Mouse (Mus musculus) liver, embryonic 12.5 days (tissue): ENCODE measurements around the gene Thap4. TPM values are rescaled to one million over a fixed set of nuclear protein-coding genes. Genes with fewer than 3 reads are reported as not detected.

Source experiments
- ATAC-seq: fragments of 200-750 bp; cut with Nextera tagmentation; 2 replicates; pipeline ENCODE4 v1.8.0; 2017; ENCODE audit warnings: moderate number of reproducible peaks, mild to moderate bottlenecking, moderate library complexity
- H3K27ac ChIP-seq: fragments of 300-500 bp; sonication (generic); 2 replicates; pipeline ENCODE4 v1.5.1; 2016; ENCODE audit warnings: mild to moderate bottlenecking
- H3K27me3 ChIP-seq: fragments of 300-500 bp; sonication (generic); replicated peaks from 2 replicates; pipeline ENCODE4 v1.6.1; 2016; ENCODE audit warnings: mild to moderate bottlenecking, moderate library complexity
- H3K36me3 ChIP-seq: fragments of 300-500 bp; sonication (generic); 2 replicates; pipeline ENCODE4 v1.6.1; 2016; ENCODE audit warnings: mild to moderate bottlenecking, moderate library complexity
- H3K4me1 ChIP-seq: fragments of 300-500 bp; sonication (generic); 2 replicates; pipeline ENCODE4 v1.6.1; 2016
- H3K4me2 ChIP-seq: fragments of 300-500 bp; sonication (generic); 2 replicates; pipeline ENCODE4 v1.6.1; 2016; ENCODE audit warnings: mild to moderate bottlenecking, moderate library complexity
- H3K4me3 ChIP-seq: fragments of 300-500 bp; sonication (generic); 2 replicates; pipeline ENCODE4 v1.5.1; 2016; ENCODE audit warnings: mild to moderate bottlenecking, moderate library complexity
- H3K9ac ChIP-seq: fragments of 300-500 bp; sonication (generic); 2 replicates; pipeline ENCODE4 v1.6.1; 2016; ENCODE audit warnings: mild to moderate bottlenecking, moderate library complexity
- H3K9me3 ChIP-seq: fragments of 300-500 bp; sonication (generic); replicated peaks from 2 replicates; pipeline ENCODE4 v1.6.1; 2016; ENCODE audit warnings: mild to moderate bottlenecking, moderate library complexity
- WGBS: fragments of 180-500 bp; shearing (Covaris S2); methylation state at CpG from one replicate; pipeline ENCODE4 v1.1.7; 2016; ENCODE audit not compliant: insufficient replicate concordance; 5-methylcytosine and 5-hydroxymethylcytosine counted together
- polyA plus RNA-seq: library from polyadenylated mRNA; unstranded; fragments of >200 nt; fragmentation: Nextera tagmentation; extraction: Ambion mirVana; gene quantifications from 2 replicates; pipeline ENCODE4 v1.2.1, GENCODE M21; 2016

The Thap4 gene
- polyA plus RNA-seq, 1 experiment from 2014 or later: 22.2 TPM

DNA sequence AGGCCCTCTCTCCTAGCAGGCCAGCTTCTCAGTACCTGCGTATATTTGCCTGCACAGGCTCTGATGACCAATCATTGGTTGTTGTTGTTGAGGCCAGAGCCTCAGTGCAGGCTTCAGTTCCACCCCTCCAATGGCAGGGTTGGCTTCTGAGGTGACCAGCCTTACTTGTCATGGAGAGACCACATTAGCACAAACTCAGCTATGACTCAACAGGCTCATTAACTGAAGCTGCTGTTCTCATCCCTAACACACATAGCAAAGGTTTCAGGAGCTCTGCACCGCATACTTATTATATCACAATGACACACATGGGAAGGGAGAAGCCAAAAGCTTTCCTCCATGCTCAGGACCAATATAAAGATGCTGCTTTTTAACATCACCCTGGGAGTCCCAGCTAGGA lies 14.0 kb downstream of the Thap4 start:
- Histone ChIP-seq H3K4me1 (peaks cover 27% of the 10 kb centered on the region), H3K27ac (no peak overlapping the region), H3K4me3 (no peak overlapping the region), H3K9me3 (no peaks in the 10 kb centered on the region), H3K4me2 (no peak overlapping the region), H3K36me3 (peaks cover 14% of the 10 kb centered on the region), H3K9ac (no peak overlapping the region), H3K27me3 (no peaks in the 10 kb centered on the region)
- WGBS: 71% methylated on average over 2 of the region's 2 CpGs
- no peak for ATAC-seq

DNA sequence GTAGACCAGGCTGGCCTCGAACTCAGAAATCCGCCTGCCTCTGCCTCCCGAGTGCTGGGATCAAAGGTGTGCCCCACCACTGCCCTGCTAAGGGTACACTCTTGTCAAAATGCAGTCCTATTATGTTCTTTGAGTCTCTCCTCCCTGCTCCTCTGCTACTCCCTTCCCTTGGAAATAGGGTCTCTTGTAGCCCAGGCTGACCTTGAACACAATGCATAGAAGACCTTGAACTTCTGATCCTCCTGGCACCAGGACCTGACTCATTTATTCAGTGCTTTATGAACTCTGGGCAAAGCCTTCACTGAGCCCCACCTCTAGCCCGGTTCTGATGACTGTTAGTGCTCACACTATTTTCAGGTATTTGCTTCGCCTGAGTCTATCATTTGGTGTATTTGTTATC lies 17.0 kb downstream of the Thap4 start:
- Histone ChIP-seq H3K4me1 (peaks cover 24% of the 10 kb centered on the region), H3K4me2 (no peak overlapping the region), H3K9me3 (no peaks in the 10 kb centered on the region), H3K9ac (no peak overlapping the region), H3K36me3 (peaks cover 8% of the 10 kb centered on the region; the same call in 1 of the 2 replicates), H3K27ac (no peak overlapping the region), H3K4me3 (no peak overlapping the region), H3K27me3 (no peaks in the 10 kb centered on the region)
- 87% methylated on average over 5 of the region's 5 CpGs for WGBS
- no peak for ATAC-seq

DNA sequence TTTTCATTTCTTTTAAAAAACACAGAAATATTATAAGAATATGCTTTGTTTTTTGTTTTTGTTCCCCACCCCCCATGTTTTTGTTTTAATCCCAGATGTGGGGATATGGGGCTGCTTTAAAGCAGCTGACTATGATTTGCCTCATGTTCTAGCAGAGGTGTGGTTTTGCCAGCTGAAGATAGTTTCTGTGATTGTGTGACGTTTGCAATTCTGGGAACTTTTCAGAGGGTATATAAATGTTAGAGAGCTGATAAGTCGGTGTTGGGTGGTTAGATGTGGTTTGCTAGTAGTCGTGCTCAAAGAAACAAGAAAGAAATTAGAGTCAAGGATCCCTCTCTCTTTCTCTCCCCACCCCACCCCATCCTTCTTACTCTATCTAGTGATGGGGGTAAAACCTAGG lies 18.8 kb downstream of the Thap4 start:
- H3K27me3 ChIP-seq: no peaks in the 10 kb centered on the region
- peaks cover 8% of the 10 kb centered on the region; the same call in 1 of the 2 replicates for H3K36me3 ChIP-seq
- H3K9me3 ChIP-seq: no peaks in the 10 kb centered on the region
- 18% methylated on average over 3 of the region's 3 CpGs for WGBS
- H3K4me1 ChIP-seq: peaks cover 17% of the 10 kb centered on the region; the same call in 1 of the 2 replicates
- no peak for ATAC-seq
- H3K27ac ChIP-seq: no peak overlapping the region
- H3K4me3 ChIP-seq: no peak overlapping the region
- H3K9ac ChIP-seq: no peak overlapping the region
- no peak overlapping the region for H3K4me2 ChIP-seq

DNA sequence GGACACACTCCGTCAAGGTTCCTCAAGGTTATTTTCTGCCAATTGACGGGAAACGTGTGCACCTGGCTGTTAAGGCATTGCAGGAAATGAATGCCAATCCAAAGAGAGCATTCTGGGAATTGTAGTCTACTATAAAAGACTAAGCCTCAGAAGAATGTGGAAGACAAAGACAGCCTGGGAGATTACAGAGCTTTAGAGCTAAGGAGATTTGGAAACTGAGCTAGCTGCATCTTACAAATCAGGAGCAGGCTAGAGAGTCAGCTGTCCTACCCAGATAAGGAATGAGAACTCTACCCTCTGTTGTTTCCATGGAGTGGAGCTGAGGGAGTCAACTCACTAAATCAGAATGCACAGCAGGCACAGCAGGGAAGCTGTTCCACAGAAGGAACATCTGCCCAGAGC lies 22.8 kb downstream of the Thap4 start:
- ATAC-seq: no peak
- Histone ChIP-seq H3K4me1 (peaks cover 7% of the 10 kb centered on the region; the same call in 1 of the 2 replicates), H3K4me3 (no peak overlapping the region), H3K4me2 (no peak overlapping the region), H3K27ac (no peak overlapping the region), H3K27me3 (no peaks in the 10 kb centered on the region), H3K36me3 (0 out of 2 replicates have a peak, but pooled peaks cover 4% of the 10 kb centered on the region), H3K9me3 (no peaks in the 10 kb centered on the region), H3K9ac (no peak overlapping the region)
- WGBS: 52% methylated on average over 3 of the region's 3 CpGs

DNA sequence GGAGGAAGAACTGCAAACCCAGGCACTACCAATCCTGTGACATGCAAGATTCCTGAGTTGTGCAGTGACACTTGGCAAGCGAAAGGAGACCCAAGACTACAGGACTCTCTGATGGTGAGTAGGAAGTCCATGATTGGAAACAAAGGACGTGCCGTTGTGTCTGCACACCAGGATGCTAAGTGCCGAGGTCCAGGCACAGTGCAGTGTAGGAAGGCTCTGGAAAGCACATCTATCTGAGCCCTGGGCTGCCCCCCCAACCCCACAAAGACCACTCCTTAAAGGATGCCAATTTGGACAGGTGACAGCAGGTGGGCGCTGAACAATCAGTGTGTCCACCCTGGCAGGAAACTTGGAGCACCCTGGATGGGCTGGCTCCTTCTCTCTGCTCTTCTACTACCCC lies 23.6 kb downstream of the Thap4 start:
- Histone ChIP-seq H3K9me3 (no peaks in the 10 kb centered on the region), H3K4me3 (no peak overlapping the region), H3K36me3 (0 out of 2 replicates have a peak, but pooled peaks cover 4% of the 10 kb centered on the region), H3K27ac (no peak overlapping the region), H3K9ac (no peak overlapping the region), H3K27me3 (no peaks in the 10 kb centered on the region), H3K4me2 (no peak overlapping the region), H3K4me1 (peaks cover 7% of the 10 kb centered on the region; the same call in 1 of the 2 replicates)
- WGBS: 79% methylated on average over 5 of the region's 5 CpGs
- ATAC-seq: no peak

DNA sequence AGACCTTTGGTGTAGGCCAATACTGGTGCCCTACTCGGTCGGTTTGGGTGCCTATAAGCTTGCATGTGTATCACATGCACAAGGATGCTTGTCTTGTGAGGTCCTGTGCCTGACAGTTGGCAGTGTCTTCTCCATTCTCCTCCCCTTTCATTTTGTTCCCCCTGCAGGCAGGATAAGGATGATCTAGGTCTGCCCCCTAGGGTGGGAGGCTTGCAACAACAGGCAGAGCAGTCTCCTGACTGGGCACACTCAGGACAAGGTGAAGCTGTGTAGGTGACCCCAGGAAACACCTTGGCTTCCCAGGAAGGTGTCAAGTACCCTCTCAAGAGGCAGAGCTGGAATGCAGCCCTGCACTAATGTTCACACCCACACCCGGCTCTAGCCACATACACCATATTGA lies 27.7 kb downstream of the Thap4 start:
- ATAC-seq: peak; percentile 46; the same call in 1 of the 2 replicates
- Histone ChIP-seq H3K4me2 (no peak overlapping the region), H3K27me3 (no peaks in the 10 kb centered on the region), H3K27ac (no peak overlapping the region), H3K9me3 (no peaks in the 10 kb centered on the region), H3K9ac (no peak overlapping the region), H3K36me3 (peaks cover 20% of the 10 kb centered on the region), H3K4me3 (no peak overlapping the region), H3K4me1 (peaks cover 4% of the 10 kb centered on the region; the same call in 1 of the 2 replicates)
- 48% methylated on average over 3 of the region's 3 CpGs for WGBS

DNA sequence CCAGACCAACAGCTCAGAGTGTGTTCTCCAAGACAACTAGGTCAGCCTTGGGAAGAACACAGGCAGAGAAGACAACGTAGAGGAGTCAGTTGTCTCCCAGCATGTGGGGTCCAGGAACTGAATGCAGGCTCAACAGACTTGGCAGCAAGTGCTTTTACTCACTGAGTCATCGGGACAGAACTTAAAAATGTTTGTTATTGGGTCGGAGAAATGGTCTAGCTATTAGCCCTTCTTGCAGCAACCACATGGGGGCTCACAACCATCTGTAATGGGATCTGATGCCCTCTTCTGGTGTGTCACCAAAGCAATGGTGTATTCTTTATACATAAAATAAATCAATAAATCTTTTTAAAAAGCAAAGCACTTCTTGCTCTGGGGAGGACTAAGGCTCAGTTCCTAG lies 28.5 kb downstream of the Thap4 start:
- Histone ChIP-seq H3K4me2 (no peak overlapping the region), H3K27ac (no peak overlapping the region), H3K4me1 (no peaks in the 10 kb centered on the region), H3K4me3 (no peak overlapping the region), H3K27me3 (no peaks in the 10 kb centered on the region), H3K9ac (no peak overlapping the region), H3K9me3 (no peaks in the 10 kb centered on the region), H3K36me3 (peaks cover 20% of the 10 kb centered on the region)
- 83% methylated on average over 3 of the region's 3 CpGs for WGBS
- ATAC-seq: no peak

DNA sequence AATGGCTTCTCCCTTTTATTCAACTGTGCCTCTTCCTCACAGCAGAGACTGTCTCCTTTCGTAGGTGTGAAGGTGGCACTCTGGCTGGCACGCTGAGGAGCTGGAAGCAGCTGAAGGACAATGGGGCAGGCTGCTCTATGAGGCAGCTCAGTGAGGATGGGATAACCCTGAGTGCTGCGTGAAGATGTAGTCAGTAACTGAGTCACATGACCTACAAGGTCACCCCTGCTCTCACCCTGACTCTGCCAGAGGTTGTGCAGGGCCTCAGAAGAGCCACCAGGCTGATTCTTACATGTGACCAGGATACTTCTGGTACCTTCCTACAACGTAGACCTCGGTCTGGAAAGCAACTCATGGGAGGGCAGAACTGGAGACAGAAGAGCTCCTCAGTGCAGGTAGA lies 29.0 kb downstream of the Thap4 start:
- H3K9me3 ChIP-seq: no peaks in the 10 kb centered on the region
- H3K4me2 ChIP-seq: no peak overlapping the region
- H3K4me3 ChIP-seq: no peak overlapping the region
- H3K27me3 ChIP-seq: no peaks in the 10 kb centered on the region
- no peaks in the 10 kb centered on the region for H3K4me1 ChIP-seq
- no peak overlapping the region for H3K9ac ChIP-seq
- peaks cover 21% of the 10 kb centered on the region for H3K36me3 ChIP-seq
- 78% methylated on average over 5 of the region's 5 CpGs for WGBS
- ATAC-seq: no peak
- H3K27ac ChIP-seq: no peak overlapping the region

DNA sequence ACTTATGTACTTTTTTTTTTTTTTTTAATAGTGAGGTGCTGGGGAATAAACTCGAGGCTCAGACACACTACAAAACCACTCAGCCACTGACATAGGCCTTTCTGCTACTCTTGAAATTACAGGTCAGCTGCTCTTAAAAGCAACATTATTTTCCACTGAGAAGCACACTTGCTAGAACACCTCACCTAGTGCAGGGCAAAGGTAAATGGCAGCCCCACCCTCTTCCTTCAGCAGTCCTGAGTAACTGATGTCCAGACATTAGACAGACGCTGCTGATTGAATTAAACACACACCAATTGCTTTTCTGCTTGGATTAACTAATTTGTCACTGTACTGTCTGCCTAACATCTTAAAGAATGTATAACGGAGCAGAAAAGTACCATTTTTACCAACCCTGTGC lies 30.0 kb downstream of the Thap4 start:
- H3K36me3 ChIP-seq: peaks cover 24% of the 10 kb centered on the region
- no peaks in the 10 kb centered on the region for H3K27me3 ChIP-seq
- no peak overlapping the region for H3K4me2 ChIP-seq
- H3K9ac ChIP-seq: no peak overlapping the region
- no peak for ATAC-seq
- H3K9me3 ChIP-seq: no peaks in the 10 kb centered on the region
- WGBS: 76% methylated on average over 3 of the region's 3 CpGs
- no peak overlapping the region for H3K27ac ChIP-seq
- no peak overlapping the region for H3K4me3 ChIP-seq
- H3K4me1 ChIP-seq: no peaks in the 10 kb centered on the region

DNA sequence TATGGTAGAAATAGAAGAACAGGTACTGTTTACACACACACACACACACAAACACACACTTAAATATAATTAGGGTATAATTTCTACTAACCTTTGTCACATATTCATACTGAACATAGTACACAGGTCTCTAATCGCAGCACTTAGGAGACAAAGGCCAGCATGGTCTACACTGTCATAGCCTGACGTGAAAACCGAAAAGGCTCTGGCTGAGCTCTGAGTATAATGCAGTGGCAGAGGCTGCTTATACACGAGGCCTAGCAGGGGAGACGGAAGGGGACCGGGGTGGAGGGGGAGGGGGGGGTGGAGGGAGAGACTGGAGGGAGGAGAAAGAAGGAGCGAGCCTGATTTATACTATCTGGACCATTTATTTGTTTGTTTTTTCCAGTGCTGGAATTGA lies 33.1 kb downstream of the Thap4 start:
- ATAC-seq: no peak
- H3K27ac ChIP-seq: no peak overlapping the region
- WGBS: 74% methylated on average over 7 of the region's 7 CpGs
- H3K27me3 ChIP-seq: no peaks in the 10 kb centered on the region
- no peak overlapping the region for H3K9ac ChIP-seq
- H3K4me2 ChIP-seq: no peak overlapping the region
- no peaks in the 10 kb centered on the region for H3K4me1 ChIP-seq
- no peak overlapping the region for H3K4me3 ChIP-seq
- H3K9me3 ChIP-seq: no peaks in the 10 kb centered on the region
- peaks cover 29% of the 10 kb centered on the region for H3K36me3 ChIP-seq

DNA sequence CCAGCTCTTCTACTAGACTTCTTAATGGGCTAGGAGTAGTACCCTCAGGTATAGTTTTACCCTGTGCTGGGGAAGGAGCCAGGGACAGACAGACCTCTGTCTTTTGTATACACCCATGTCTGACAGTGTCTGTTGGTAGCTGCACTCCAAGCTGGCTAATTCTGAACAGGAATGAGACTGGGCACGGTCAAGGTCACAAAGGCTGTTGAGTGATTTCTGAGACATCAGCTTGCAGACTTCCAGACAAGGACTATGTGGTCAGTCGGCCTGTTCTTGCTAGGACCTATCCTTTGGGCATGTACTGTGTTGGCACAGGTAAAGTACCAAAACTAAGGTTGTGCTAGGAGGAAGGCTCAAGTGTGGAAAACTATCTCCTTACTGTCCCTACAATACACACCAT lies 38.5 kb downstream of the Thap4 start:
- Histone ChIP-seq H3K36me3 (peaks cover 35% of the 10 kb centered on the region), H3K4me2 (no peak overlapping the region), H3K4me3 (no peak overlapping the region), H3K4me1 (no peaks in the 10 kb centered on the region), H3K27ac (no peak overlapping the region), H3K9me3 (no peaks in the 10 kb centered on the region), H3K27me3 (no peaks in the 10 kb centered on the region), H3K9ac (no peak overlapping the region)
- ATAC-seq: no peak
- 73% methylated on average over 2 of the region's 2 CpGs for WGBS

DNA sequence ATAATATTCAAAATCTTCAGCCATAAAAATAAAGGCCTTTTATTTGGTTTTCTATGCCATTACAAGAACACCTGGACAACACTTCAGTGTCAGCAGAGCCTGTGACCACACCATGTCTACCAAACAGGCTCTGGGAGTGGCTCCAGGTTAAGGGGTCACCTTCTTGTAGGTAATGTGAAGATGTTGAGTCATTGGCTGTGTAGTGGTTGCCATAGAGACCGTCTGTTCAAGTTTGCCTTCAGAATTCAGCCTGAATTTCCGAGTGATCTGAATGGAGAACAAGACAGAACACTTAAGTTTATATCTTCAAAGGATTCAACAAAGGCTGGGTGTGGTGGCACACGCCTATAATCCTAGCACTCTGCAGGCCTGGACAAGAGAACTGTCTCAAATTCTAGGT lies 49.3 kb downstream of the Thap4 start:
- no peak overlapping the region for H3K4me3 ChIP-seq
- H3K36me3 ChIP-seq: peaks cover 20% of the 10 kb centered on the region
- ATAC-seq: no peak
- H3K9ac ChIP-seq: no peak overlapping the region
- H3K4me1 ChIP-seq: no peaks in the 10 kb centered on the region
- WGBS: 61% methylated on average over 3 of the region's 3 CpGs
- no peaks in the 10 kb centered on the region for H3K27me3 ChIP-seq
- no peaks in the 10 kb centered on the region for H3K9me3 ChIP-seq
- H3K4me2 ChIP-seq: no peak overlapping the region
- H3K27ac ChIP-seq: no peak overlapping the region

DNA sequence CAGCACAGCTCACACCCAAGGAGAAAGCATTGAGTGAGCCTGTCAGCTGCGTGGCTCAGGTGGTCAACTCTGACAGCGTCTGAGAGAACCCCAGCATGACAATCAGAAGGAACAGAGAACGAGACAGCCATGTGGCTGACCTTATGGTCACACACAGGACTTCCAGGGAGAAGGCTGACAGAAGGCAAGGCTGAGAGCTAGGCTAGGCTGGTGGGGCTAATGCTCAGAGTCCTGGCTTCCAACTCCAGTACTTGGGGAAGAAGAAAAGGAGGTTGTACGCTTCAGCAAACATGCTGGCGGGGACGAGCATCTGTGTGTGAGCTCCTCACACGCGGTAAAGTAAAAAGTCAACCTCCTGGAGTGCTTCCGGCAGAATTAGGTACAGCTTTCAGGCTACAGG lies 50.3 kb downstream of the Thap4 start:
- WGBS: 78% methylated on average over 9 of the region's 9 CpGs
- Histone ChIP-seq H3K4me2 (no peak overlapping the region), H3K9me3 (no peaks in the 10 kb centered on the region), H3K9ac (no peak overlapping the region), H3K4me3 (no peak overlapping the region), H3K27me3 (no peaks in the 10 kb centered on the region), H3K4me1 (no peaks in the 10 kb centered on the region), H3K36me3 (peaks cover 20% of the 10 kb centered on the region), H3K27ac (no peak overlapping the region)
- ATAC-seq: no peak
